In the genomic region with DNA sequence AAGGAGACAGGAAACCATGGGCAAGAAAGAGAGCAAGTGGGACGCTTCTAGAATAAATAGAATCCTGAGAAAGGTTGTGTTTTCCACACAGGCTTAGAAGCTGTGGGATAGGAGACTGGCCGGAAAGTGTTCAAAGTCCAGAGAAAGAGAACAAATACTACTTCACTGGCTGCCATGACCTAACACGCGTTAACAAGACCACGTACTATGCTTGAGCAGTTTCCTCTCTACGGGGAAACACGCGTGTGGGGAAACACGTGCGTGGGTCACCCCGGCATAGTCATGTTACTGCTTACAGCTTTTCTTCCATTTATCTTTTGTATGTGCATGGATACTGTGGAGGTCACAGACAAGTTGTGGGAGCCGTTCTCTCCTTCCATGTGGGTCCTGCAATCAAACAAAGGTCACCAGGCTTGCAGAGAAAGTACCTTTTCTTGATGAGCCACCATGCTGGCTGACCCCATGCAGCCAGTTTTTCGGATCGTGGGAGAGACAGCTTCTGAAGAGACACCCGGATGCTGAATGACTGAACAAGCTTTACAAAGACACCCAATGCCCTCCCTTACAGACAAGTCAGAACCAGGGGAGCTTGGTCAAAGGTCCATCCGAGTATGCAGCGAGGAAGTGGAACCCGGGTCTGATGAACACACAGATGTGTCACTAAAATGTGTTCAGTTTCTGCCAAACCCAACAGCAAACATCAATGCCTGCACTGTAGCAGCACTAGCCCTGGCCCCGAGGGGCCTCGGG, we compare ENCODE assay signal across 13 mouse cellular contexts. TPM values are rescaled to one million over a fixed set of nuclear protein-coding genes. Genes with fewer than 3 reads are reported as not detected.
DNase-seq lines count a peak whose midpoint lies in the region; ATAC-seq and TF ChIP-seq lines count a peak whose summit lies in the region.
"Had no signal": no experiment of that assay in that cellular context is flagged by ENCODE, and none has a peak within 500 bp of the region (broad histone marks: within the 10 kb centered on the region; RNA-seq: fewer than 3 reads in every experiment).

No protein-coding gene starts in this region.

- no peak for DNase-seq in hindbrain, embryonic 10.5 days (ENCODE audit: low spot score)
- no peak for DNase-seq in hindbrain, embryonic 11.5 days (ENCODE audit: low spot score)
- no peak for DNase-seq in adrenal gland, postnatal 14 days
- no peak for DNase-seq in adrenal gland, adult 2 months
- no peak for DNase-seq in gastrocnemius, adult 8-10 months (ENCODE audit: low spot score in 2 of 2)
- DNase-seq: cerebellum, postnatal 10 days; gastrocnemius, postnatal 14 days; right cerebral cortex, adult 18-20 months had no signal

- no peak overlapping the region for H3K27ac ChIP-seq in hindbrain, embryonic 10.5 days
- H3K27ac ChIP-seq in hindbrain, embryonic 11.5 days (ENCODE audit: low read depth, low read length): no peak overlapping the region
- H3K27ac ChIP-seq in embryonic facial prominence, embryonic 13.5 days: no peak overlapping the region
- no peak overlapping the region for H3K27ac ChIP-seq in limb, embryonic 13.5 days
- H3K27ac ChIP-seq: hindbrain, embryonic 15.5 days had no signal

- TF ChIP-seq CTCF in E14TG2a.4 (conservative IDR thresholded peaks at IDR 0.05; ENCODE audit: low read length): no peak

- H3K36me3 ChIP-seq in hindbrain, embryonic 10.5 days: peaks cover 20% of the 10 kb centered on the region
- H3K36me3 ChIP-seq in hindbrain, embryonic 11.5 days (ENCODE audit: control insufficient read depth, insufficient read depth, low read length): no peaks in the 10 kb centered on the region
- H3K36me3 ChIP-seq in E14TG2a.4 (ENCODE audit: insufficient read depth, low read length): peaks cover 50% of the 10 kb centered on the region
- H3K36me3 ChIP-seq in embryonic facial prominence, embryonic 13.5 days: peaks cover 6% of the 10 kb centered on the region; the same call in 1 of the 2 replicates
- 0 out of 2 replicates have a peak, but pooled peaks cover 9% of the 10 kb centered on the region for H3K36me3 ChIP-seq in limb, embryonic 13.5 days
- H3K36me3 ChIP-seq: hindbrain, embryonic 15.5 days had no signal

- H3K9ac ChIP-seq in hindbrain, embryonic 11.5 days (ENCODE audit: low read depth, low read length): no peak overlapping the region
- peak overlapping the region; percentile 32; the same call in 1 of the 2 replicates for H3K9ac ChIP-seq in embryonic facial prominence, embryonic 13.5 days
- no peak overlapping the region; the same call in 1 of the 2 replicates for H3K9ac ChIP-seq in limb, embryonic 13.5 days

- peaks cover 28% of the 10 kb centered on the region for H3K4me1 ChIP-seq in hindbrain, embryonic 10.5 days (replicated peaks)
- 0 out of 2 replicates have a peak, but pooled peaks cover 2% of the 10 kb centered on the region for H3K4me1 ChIP-seq in hindbrain, embryonic 11.5 days (replicated peaks; ENCODE audit: control insufficient read depth, insufficient read depth, low read length)
- H3K4me1 ChIP-seq in E14TG2a.4 (replicated peaks; ENCODE audit: low read depth, low read length): peaks cover 75% of the 10 kb centered on the region
- H3K4me1 ChIP-seq in embryonic facial prominence, embryonic 13.5 days: peaks cover 19% of the 10 kb centered on the region
- peaks cover 23% of the 10 kb centered on the region for H3K4me1 ChIP-seq in limb, embryonic 13.5 days

- 92% methylated on average over 20 of the region's 20 CpGs for WGBS in hindbrain, embryonic 10.5 days
- 93% methylated on average over 20 of the region's 20 CpGs for WGBS in hindbrain, embryonic 11.5 days
- 93% methylated on average over 20 of the region's 20 CpGs for WGBS in embryonic facial prominence, embryonic 13.5 days
- WGBS in limb, embryonic 13.5 days: 91% methylated on average over 20 of the region's 20 CpGs

- peak overlapping the region; percentile 100; the same call in 1 of the 2 replicates for H3K4me3 ChIP-seq in hindbrain, embryonic 10.5 days
- H3K4me3 ChIP-seq in hindbrain, embryonic 11.5 days (ENCODE audit: low read depth, low read length): no peak overlapping the region
- H3K4me3 ChIP-seq in E14TG2a.4 (replicated peaks; ENCODE audit: low read length): peak overlapping the region; percentile 100
- no peak overlapping the region; the same call in 1 of the 2 replicates for H3K4me3 ChIP-seq in embryonic facial prominence, embryonic 13.5 days
- peak overlapping the region; percentile 100; the same call in 1 of the 2 replicates for H3K4me3 ChIP-seq in limb, embryonic 13.5 days

- no peak overlapping the region for H3K4me2 ChIP-seq in hindbrain, embryonic 11.5 days (replicated peaks; ENCODE audit: low read depth, low read length)
- no peak overlapping the region for H3K4me2 ChIP-seq in embryonic facial prominence, embryonic 13.5 days
- H3K4me2 ChIP-seq in limb, embryonic 13.5 days (replicated peaks): peak overlapping the region; percentile 98

- ATAC-seq in hindbrain, embryonic 11.5 days (ENCODE audit: low FRiP score): no peak
- no peak for ATAC-seq in embryonic facial prominence, embryonic 13.5 days (ENCODE audit: insufficient number of reproducible peaks, insufficient read depth, low FRiP score, low TSS enrichment, low read depth)
- no peak for ATAC-seq in limb, embryonic 13.5 days (ENCODE audit: low FRiP score, low read depth)
- ATAC-seq: CD4-positive, CD25-positive, alpha-beta regulatory T cell, adult 4 months had no signal

- no peaks in the 10 kb centered on the region for H3K27me3 ChIP-seq in hindbrain, embryonic 10.5 days (ENCODE audit: insufficient read depth, poor library complexity, severe bottlenecking)
- no peaks in the 10 kb centered on the region for H3K27me3 ChIP-seq in hindbrain, embryonic 11.5 days (ENCODE audit: control insufficient read depth, insufficient read depth, low read length)
- no peaks in the 10 kb centered on the region for H3K27me3 ChIP-seq in E14TG2a.4 (ENCODE audit: insufficient read depth, low read length)
- H3K27me3 ChIP-seq in embryonic facial prominence, embryonic 13.5 days: no peaks in the 10 kb centered on the region
- H3K27me3 ChIP-seq in limb, embryonic 13.5 days: no peaks in the 10 kb centered on the region
- H3K27me3 ChIP-seq: hindbrain, embryonic 15.5 days had no signal

- H3K9me3 ChIP-seq in hindbrain, embryonic 10.5 days: no peaks in the 10 kb centered on the region
- H3K9me3 ChIP-seq in hindbrain, embryonic 11.5 days (ENCODE audit: control insufficient read depth, low read length): no peaks in the 10 kb centered on the region
- no peaks in the 10 kb centered on the region for H3K9me3 ChIP-seq in E14TG2a.4 (ENCODE audit: low read length)
- no peaks in the 10 kb centered on the region for H3K9me3 ChIP-seq in embryonic facial prominence, embryonic 13.5 days
- no peaks in the 10 kb centered on the region for H3K9me3 ChIP-seq in limb, embryonic 13.5 days
- H3K9me3 ChIP-seq: hindbrain, embryonic 15.5 days had no signal

RNA-seq across cellular contexts. Expression of a gene that starts 2.0 kb away (rescaled TPM):
- 45.1 and 49.6 TPM in 2 replicates for polyA plus RNA-seq in hindbrain, embryonic 10.5 days (2016; fragmentation: Nextera tagmentation; extraction: Ambion mirVana)
- 50.8 and 53.2 TPM in 2 replicates for polyA plus RNA-seq in hindbrain, embryonic 11.5 days (2014; fragmentation: Nextera tagmentation; extraction: Ambion mirVana)
- polyA plus RNA-seq in embryonic facial prominence, embryonic 13.5 days (2015; fragmentation: Nextera tagmentation; extraction: Ambion mirVana): 41.1 and 44.8 TPM in 2 replicates
- polyA plus RNA-seq in limb, embryonic 13.5 days (2015; fragmentation: Nextera tagmentation; extraction: Ambion mirVana): 43.2 and 45.5 TPM in 2 replicates
- total RNA-seq in adrenal gland, postnatal 14 days (2021): 84.6 and 86.6 TPM in 2 replicates
- 10 to 100 TPM; 67.1 to 72.5 TPM for total RNA-seq in adrenal gland, adult 2 months (2021)
- polyA plus RNA-seq in adrenal gland, adult 2 months (2012; rRNA removed): 19.9 and 21.6 TPM in 2 replicates
- 10 to 100 TPM; 60.0 to 70.5 (median 65.7) TPM for total RNA-seq in gastrocnemius, adult 8-10 months (2022)

Comparison
In these comparisons a context has a peak if more than half of its experiments do, and no peak if none do; other contexts are left out.
1. H3K4me3 ChIP-seq: peak in hindbrain, embryonic 10.5 days (single experiment), E14TG2a.4 (single experiment) and limb, embryonic 13.5 days (single experiment); none in hindbrain, embryonic 11.5 days (single experiment) and embryonic facial prominence, embryonic 13.5 days (single experiment).